Mouse (Mus musculus): Measurements from ENCODE around the gene Sfswap.

DNA sequence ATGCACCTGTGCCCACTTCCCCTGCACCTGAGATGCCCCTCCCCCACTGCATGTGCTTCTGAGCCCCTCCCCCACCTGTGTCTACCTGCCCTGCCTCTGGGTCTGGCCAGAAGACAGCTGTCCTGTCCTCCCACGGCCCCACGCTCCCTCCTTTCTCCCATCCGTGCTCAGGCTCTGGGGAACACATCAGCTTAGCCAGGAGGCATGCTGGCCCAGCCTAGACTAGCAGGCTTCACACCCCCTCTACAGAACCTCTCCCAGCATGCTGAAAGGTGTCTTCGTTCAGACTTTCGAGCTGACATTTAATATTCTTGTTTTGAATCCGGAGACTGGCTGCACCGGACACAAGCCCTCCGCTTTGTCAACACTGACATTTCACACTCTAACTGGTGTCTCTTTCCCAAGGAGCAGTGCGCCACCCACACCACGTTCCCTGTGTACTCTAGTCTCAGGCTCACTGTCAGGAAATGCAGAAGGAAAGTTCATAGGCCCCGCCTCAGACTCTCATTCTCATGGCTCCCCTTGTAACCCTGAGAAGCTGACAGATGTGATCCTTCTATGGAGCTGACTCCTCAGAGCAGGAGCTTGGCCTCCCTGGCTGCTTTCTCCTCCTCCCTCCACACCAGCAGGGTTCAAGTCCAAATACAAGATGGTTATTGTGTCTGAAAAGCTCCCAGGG, 40.1 kb upstream of the Sfswap start:
- TF ChIP-seq TCF12 (IDR thresholded peaks at IDR 0.05; ENCODE audit: low read depth, low read length) = no peak
- no peak for TF ChIP-seq POLR2A (IDR thresholded peaks at IDR 0.05; ENCODE audit: control insufficient read depth in 1 of 2, insufficient read depth in 1 of 2, low read depth in 1 of 2, low read length in 2 of 2, poor library complexity in 1 of 2)
- no peak for TF ChIP-seq ZC3H11A (IDR thresholded peaks at IDR 0.05; ENCODE audit: low read depth, low read length)
- TF ChIP-seq POLR2AphosphoS5 (IDR thresholded peaks at IDR 0.05; ENCODE audit: borderline replicate concordance, low read depth, low read length) = no peak
